Comparison of ENCODE assay signal across 8 mouse cellular contexts in the genomic region with DNA sequence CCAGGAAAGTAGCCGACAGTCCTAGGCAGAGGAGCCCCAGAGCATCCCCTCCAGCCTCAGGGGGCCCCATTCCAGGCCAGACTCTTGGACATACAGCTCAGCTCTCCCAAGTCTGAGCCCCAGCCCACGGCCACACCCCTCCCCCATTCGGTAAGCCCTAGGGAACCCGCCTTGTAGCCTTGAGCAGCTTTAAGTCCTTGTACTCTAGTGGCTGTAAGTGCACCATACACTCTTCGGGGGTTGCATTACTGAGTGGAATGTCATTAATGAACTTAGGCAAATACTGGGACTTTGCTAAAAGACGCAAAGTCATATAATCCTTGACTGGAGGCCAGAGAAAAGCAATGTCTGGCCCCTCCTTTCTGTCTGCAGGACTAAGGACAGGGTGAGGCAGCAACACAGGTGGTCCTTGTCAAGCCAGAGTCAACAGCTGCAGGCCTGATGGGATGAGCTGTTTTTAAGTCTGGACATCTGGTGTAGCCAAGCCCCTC. TPM values are rescaled to one million over a fixed set of nuclear protein-coding genes. Genes with fewer than 3 reads are reported as not detected.
A peak's percentile ranks its signal among the peaks of the same experiment; 100 is the strongest.
DNase-seq lines count a peak whose midpoint lies in the region; ATAC-seq and TF ChIP-seq lines count a peak whose summit lies in the region.

No protein-coding gene starts in this region.

- DNase-seq in adrenal gland, postnatal 10 days = peak; percentile 45
- DNase-seq in adrenal gland, adult 18-20 months (ENCODE audit: low spot score in 2 of 2) = no peak
- DNase-seq in midbrain, embryonic 11.5 days (ENCODE audit: low spot score, missing footprints) = peak; percentile 90

- H3K27ac ChIP-seq in midbrain, embryonic 11.5 days (ENCODE audit: low read depth, low read length) = no peak overlapping the region; the same call in 1 of the 2 replicates
- H3K27ac ChIP-seq in midbrain, embryonic 15.5 days = no peak overlapping the region
- peak overlapping the region; percentile 58 for H3K27ac ChIP-seq in limb, embryonic 12.5 days
- H3K27ac ChIP-seq in testis, adult 2 months (ENCODE audit: control insufficient read depth, insufficient read depth, low read depth, low read length) = peak overlapping the region; percentile 60
- no peak overlapping the region for H3K27ac ChIP-seq in forebrain, embryonic 15.5 days (replicated peaks)

- peaks cover 17% of the 10 kb centered on the region for H3K4me1 ChIP-seq in midbrain, embryonic 11.5 days (ENCODE audit: control insufficient read depth, insufficient read depth, low read length)
- H3K4me1 ChIP-seq in midbrain, embryonic 15.5 days = peaks cover 11% of the 10 kb centered on the region
- peaks cover 24% of the 10 kb centered on the region for H3K4me1 ChIP-seq in limb, embryonic 12.5 days (replicated peaks)
- peaks cover 5% of the 10 kb centered on the region for H3K4me1 ChIP-seq in testis, adult 2 months (ENCODE audit: control insufficient read depth, insufficient read depth, low read length)
- peaks cover 8% of the 10 kb centered on the region for H3K4me1 ChIP-seq in forebrain, embryonic 15.5 days

- TF ChIP-seq CTCF in testis, adult 2 months (IDR thresholded peaks at IDR 0.05; ENCODE audit: control insufficient read depth, insufficient read depth, insufficient replicate concordance, low read depth, low read length) = no peak

- no peak overlapping the region; the same call in 1 of the 2 replicates for H3K9ac ChIP-seq in midbrain, embryonic 11.5 days (ENCODE audit: low read length)
- no peak overlapping the region for H3K9ac ChIP-seq in midbrain, embryonic 15.5 days
- H3K9ac ChIP-seq in limb, embryonic 12.5 days (replicated peaks) = no peak overlapping the region; the same call in 1 of the 2 replicates
- H3K9ac ChIP-seq in forebrain, embryonic 15.5 days (replicated peaks) = no peak overlapping the region

- H3K27me3 ChIP-seq in midbrain, embryonic 11.5 days (ENCODE audit: control insufficient read depth, insufficient read depth, low read length) = no peaks in the 10 kb centered on the region
- no peaks in the 10 kb centered on the region for H3K27me3 ChIP-seq in midbrain, embryonic 15.5 days (replicated peaks)
- peaks cover 5% of the 10 kb centered on the region; the same call in 1 of the 2 replicates for H3K27me3 ChIP-seq in limb, embryonic 12.5 days
- H3K27me3 ChIP-seq in testis, adult 2 months (ENCODE audit: control insufficient read depth, insufficient read depth, low read length) = no peaks in the 10 kb centered on the region
- H3K27me3 ChIP-seq in forebrain, embryonic 15.5 days = no peaks in the 10 kb centered on the region

- H3K4me3 ChIP-seq in midbrain, embryonic 11.5 days (ENCODE audit: low read depth, low read length) = no peak overlapping the region
- H3K4me3 ChIP-seq in midbrain, embryonic 15.5 days = no peak overlapping the region
- no peak overlapping the region for H3K4me3 ChIP-seq in limb, embryonic 12.5 days (replicated peaks)
- no peak overlapping the region for H3K4me3 ChIP-seq in testis, adult 2 months (ENCODE audit: control insufficient read depth, low read depth, low read length)
- no peak overlapping the region for H3K4me3 ChIP-seq in forebrain, embryonic 15.5 days

- WGBS in midbrain, embryonic 11.5 days = 35% methylated on average over 6 of the region's 6 CpGs
- WGBS in midbrain, embryonic 15.5 days = 28% methylated on average over 6 of the region's 6 CpGs
- 36% methylated on average over 6 of the region's 6 CpGs for WGBS in limb, embryonic 12.5 days
- WGBS in forebrain, embryonic 15.5 days = 52% methylated on average over 6 of the region's 6 CpGs

- no peaks in the 10 kb centered on the region for H3K9me3 ChIP-seq in midbrain, embryonic 11.5 days (ENCODE audit: control insufficient read depth, low read length)
- H3K9me3 ChIP-seq in midbrain, embryonic 15.5 days = no peaks in the 10 kb centered on the region
- H3K9me3 ChIP-seq in limb, embryonic 12.5 days = no peaks in the 10 kb centered on the region
- no peaks in the 10 kb centered on the region for H3K9me3 ChIP-seq in forebrain, embryonic 15.5 days

- H3K4me2 ChIP-seq in midbrain, embryonic 11.5 days = no peak overlapping the region
- no peak overlapping the region for H3K4me2 ChIP-seq in midbrain, embryonic 15.5 days
- no peak overlapping the region for H3K4me2 ChIP-seq in limb, embryonic 12.5 days
- no peak overlapping the region for H3K4me2 ChIP-seq in forebrain, embryonic 15.5 days (replicated peaks)

- peak; percentile 18; the same call in 1 of the 2 replicates for ATAC-seq in midbrain, embryonic 11.5 days (ENCODE audit: low FRiP score)
- ATAC-seq in midbrain, embryonic 15.5 days (replicated peaks) = no peak
- peak; percentile 26 for ATAC-seq in limb, embryonic 12.5 days (ENCODE audit: insufficient number of reproducible peaks, insufficient read depth, low FRiP score, low TSS enrichment, low read depth)
- no peak for ATAC-seq in forebrain, embryonic 15.5 days (replicated peaks)
- no peak for ATAC-seq in erythroid progenitor cell, adult 5-6 weeks (replicated peaks; ENCODE audit: low FRiP score, poor library complexity, severe bottlenecking)

- no peaks in the 10 kb centered on the region; the same call in 1 of the 2 replicates for H3K36me3 ChIP-seq in midbrain, embryonic 11.5 days (ENCODE audit: control insufficient read depth, insufficient read depth, low read length)
- H3K36me3 ChIP-seq in midbrain, embryonic 15.5 days (replicated peaks) = no peaks in the 10 kb centered on the region
- peaks cover 23% of the 10 kb centered on the region for H3K36me3 ChIP-seq in limb, embryonic 12.5 days
- H3K36me3 ChIP-seq in testis, adult 2 months (ENCODE audit: control insufficient read depth, insufficient read depth, low read length) = no peaks in the 10 kb centered on the region
- H3K36me3 ChIP-seq in forebrain, embryonic 15.5 days = 0 out of 2 replicates have a peak, but pooled peaks cover 13% of the 10 kb centered on the region

- no peak for TF ChIP-seq POLR2A in testis, adult 2 months (IDR thresholded peaks at IDR 0.05; ENCODE audit: control insufficient read depth, low read depth, low read length)

RNA-seq across cellular contexts. Expression of a gene that starts 7.9 kb away (rescaled TPM):
- 10 to 100 TPM; 46.2 to 53.1 TPM for total RNA-seq in adrenal gland, postnatal 10 days (2021)
- 10 to 100 TPM; 45.2 to 76.0 TPM for total RNA-seq in adrenal gland, adult 18-20 months (2021)
- 2,717 and 2,900 TPM in 2 replicates for polyA plus RNA-seq in midbrain, embryonic 11.5 days (2014; fragmentation: Nextera tagmentation; extraction: Ambion mirVana)
- 1,376 and 1,480 TPM in 2 replicates for polyA plus RNA-seq in midbrain, embryonic 15.5 days (2015; fragmentation: Nextera tagmentation; extraction: Ambion mirVana)
- polyA plus RNA-seq in limb, embryonic 12.5 days (2016; fragmentation: Nextera tagmentation; extraction: Ambion mirVana) = 102 and 112 TPM in 2 replicates
- polyA plus RNA-seq in testis, adult 2 months (2012; rRNA removed) = 13.2 and 37.1 TPM in 2 replicates
- 1,536 and 1,584 TPM in 2 replicates for polyA plus RNA-seq in forebrain, embryonic 15.5 days (2015; fragmentation: Nextera tagmentation; extraction: Ambion mirVana)
- 2.5 and 9.4 TPM in 2 replicates for total RNA-seq in erythroid progenitor cell, adult 5-6 weeks (2015; ENCODE audit: low replicate concordance)
- total RNA-seq in erythroid progenitor cell, adult 5-6 weeks (2017; ENCODE audit: low replicate concordance) = 5.2 and 10.0 TPM in 2 replicates

RNA-seq across cellular contexts. Expression of a gene that starts 13.7 kb away (rescaled TPM):
- total RNA-seq in adrenal gland, postnatal 10 days (2021) = 10 to 100 TPM in 1 of 2 experiments, 1 to 10 TPM in 1; 9.5 to 11.3 TPM
- total RNA-seq in adrenal gland, adult 18-20 months (2021) = 10 to 100 TPM; 16.3 to 20.1 TPM
- 5.5 and 6.0 TPM in 2 replicates for polyA plus RNA-seq in midbrain, embryonic 11.5 days (2014; fragmentation: Nextera tagmentation; extraction: Ambion mirVana)
- 10.4 and 11.9 TPM in 2 replicates for polyA plus RNA-seq in midbrain, embryonic 15.5 days (2015; fragmentation: Nextera tagmentation; extraction: Ambion mirVana)
- 10.4 and 11.4 TPM in 2 replicates for polyA plus RNA-seq in limb, embryonic 12.5 days (2016; fragmentation: Nextera tagmentation; extraction: Ambion mirVana)
- polyA plus RNA-seq in testis, adult 2 months (2012; rRNA removed) = 11.0 and 11.9 TPM in 2 replicates
- polyA plus RNA-seq in forebrain, embryonic 15.5 days (2015; fragmentation: Nextera tagmentation; extraction: Ambion mirVana) = 10.6 and 12.0 TPM in 2 replicates
- total RNA-seq in erythroid progenitor cell, adult 5-6 weeks (2015; ENCODE audit: low replicate concordance) = 1.8 and 2.1 TPM in 2 replicates
- total RNA-seq in erythroid progenitor cell, adult 5-6 weeks (2017; ENCODE audit: low replicate concordance) = 0.39 and 2.3 TPM in 2 replicates

RNA-seq across cellular contexts. Expression of a gene that starts 48.9 kb away (rescaled TPM):
- 10 to 100 TPM; 32.1 to 35.4 TPM for total RNA-seq in adrenal gland, postnatal 10 days (2021)
- 10 to 100 TPM; 43.1 to 43.7 TPM for total RNA-seq in adrenal gland, adult 18-20 months (2021)
- polyA plus RNA-seq in midbrain, embryonic 11.5 days (2014; fragmentation: Nextera tagmentation; extraction: Ambion mirVana) = 62.2 and 64.1 TPM in 2 replicates
- 71.7 and 73.1 TPM in 2 replicates for polyA plus RNA-seq in midbrain, embryonic 15.5 days (2015; fragmentation: Nextera tagmentation; extraction: Ambion mirVana)
- 60.5 and 60.9 TPM in 2 replicates for polyA plus RNA-seq in limb, embryonic 12.5 days (2016; fragmentation: Nextera tagmentation; extraction: Ambion mirVana)
- polyA plus RNA-seq in testis, adult 2 months (2012; rRNA removed) = 747 and 947 TPM in 2 replicates
- polyA plus RNA-seq in forebrain, embryonic 15.5 days (2015; fragmentation: Nextera tagmentation; extraction: Ambion mirVana) = 65.1 and 69.1 TPM in 2 replicates
- total RNA-seq in erythroid progenitor cell, adult 5-6 weeks (2015; ENCODE audit: low replicate concordance) = 5.4 and 6.3 TPM in 2 replicates
- 1.2 and 8.1 TPM in 2 replicates for total RNA-seq in erythroid progenitor cell, adult 5-6 weeks (2017; ENCODE audit: low replicate concordance)

RNA-seq across cellular contexts. Expression of a gene that starts 48.9 kb away (rescaled TPM):
- total RNA-seq in adrenal gland, postnatal 10 days (2021) = 10 to 100 TPM; 69.0 to 72.8 TPM
- 10 to 100 TPM; 61.0 to 61.3 TPM for total RNA-seq in adrenal gland, adult 18-20 months (2021)
- polyA plus RNA-seq in midbrain, embryonic 11.5 days (2014; fragmentation: Nextera tagmentation; extraction: Ambion mirVana) = 50.8 and 54.7 TPM in 2 replicates
- polyA plus RNA-seq in midbrain, embryonic 15.5 days (2015; fragmentation: Nextera tagmentation; extraction: Ambion mirVana) = 51.9 and 55.3 TPM in 2 replicates
- 59.3 and 63.8 TPM in 2 replicates for polyA plus RNA-seq in limb, embryonic 12.5 days (2016; fragmentation: Nextera tagmentation; extraction: Ambion mirVana)
- 39.9 and 47.5 TPM in 2 replicates for polyA plus RNA-seq in testis, adult 2 months (2012; rRNA removed)
- polyA plus RNA-seq in forebrain, embryonic 15.5 days (2015; fragmentation: Nextera tagmentation; extraction: Ambion mirVana) = 48.2 and 48.7 TPM in 2 replicates
- total RNA-seq in erythroid progenitor cell, adult 5-6 weeks (2015; ENCODE audit: low replicate concordance) = 8.4 and 22.7 TPM in 2 replicates
- total RNA-seq in erythroid progenitor cell, adult 5-6 weeks (2017; ENCODE audit: low replicate concordance) = 4.8 and 11.3 TPM in 2 replicates

Comparison
In these comparisons a context has a peak if more than half of its experiments do, and no peak if none do; other contexts are left out.
1. DNase-seq: peak in adrenal gland, postnatal 10 days (single experiment) and midbrain, embryonic 11.5 days (single experiment); none in adrenal gland, adult 18-20 months (0 of 2).
2. ATAC-seq: peak in midbrain, embryonic 11.5 days (single experiment) and limb, embryonic 12.5 days (single experiment); none in midbrain, embryonic 15.5 days (single experiment), forebrain, embryonic 15.5 days (single experiment) and erythroid progenitor cell, adult 5-6 weeks (single experiment).
3. H3K27ac ChIP-seq: peak in limb, embryonic 12.5 days (single experiment) and testis, adult 2 months (single experiment); none in midbrain, embryonic 11.5 days (single experiment), midbrain, embryonic 15.5 days (single experiment) and forebrain, embryonic 15.5 days (single experiment).
4. RNA of a gene that starts 7.9 kb away (polyA plus RNA-seq): 2,717 to 2,900 TPM in midbrain, embryonic 11.5 days, 1,536 to 1,584 TPM in forebrain, embryonic 15.5 days and 1,376 to 1,480 TPM in midbrain, embryonic 15.5 days; 102 to 112 TPM in limb, embryonic 12.5 days and 13.2 to 37.1 TPM in testis, adult 2 months; every median in the first group is over 10 times any median in the second.
5. RNA of a gene that starts 48.9 kb away (polyA plus RNA-seq): 747 to 947 TPM in testis, adult 2 months; 71.7 to 73.1 TPM in midbrain, embryonic 15.5 days, 65.1 to 69.1 TPM in forebrain, embryonic 15.5 days, 62.2 to 64.1 TPM in midbrain, embryonic 11.5 days and 60.5 to 60.9 TPM in limb, embryonic 12.5 days; every median in the first group is over 10 times any median in the second.